Mouse (Mus musculus) C2C12 (cell line): ENCODE data around the gene Hmgb3. TPM values are rescaled to one million over a fixed set of nuclear protein-coding genes. Genes with fewer than 3 reads are reported as not detected.

Experiments used
- H3K27me3 ChIP-seq: one replicate; pipeline ENCODE4 v1.6.1; 2011; ENCODE audit not compliant: control insufficient read depth, insufficient read depth, insufficient read length
- H3K36me3 ChIP-seq: one replicate; pipeline ENCODE4 v1.6.1; 2011; ENCODE audit not compliant: control insufficient read depth, insufficient read depth
- H3K4me3 ChIP-seq: one replicate; pipeline ENCODE4 v1.5.1; 2011; ENCODE audit warnings: mild to moderate bottlenecking, control low read depth; ENCODE audit not compliant: poor library complexity, insufficient read depth, severe bottlenecking
- H3K79me2 ChIP-seq: one replicate; pipeline ENCODE4 v1.6.1; 2011; ENCODE audit not compliant: control insufficient read depth, insufficient read depth
- H3K79me3 ChIP-seq: one replicate; pipeline ENCODE4 v1.6.1; 2011; ENCODE audit warnings: low read depth, control low read depth
- H3ac ChIP-seq: one replicate; pipeline ENCODE3; 2011; ENCODE audit warnings: low read depth; ENCODE audit not compliant: control insufficient read depth, insufficient read length
- CEBPB ChIP-seq: IDR thresholded peaks from one replicate; pipeline ENCODE4 v1.6.1; 2011; ENCODE audit warnings: low read depth, mild to moderate bottlenecking, control low read depth, moderate library complexity
- CTCF ChIP-seq: IDR thresholded peaks from one replicate; pipeline ENCODE4 v1.5.1; 2011; ENCODE audit not compliant: control insufficient read depth, insufficient read depth, insufficient read length
- FOSL1 ChIP-seq: IDR thresholded peaks from one replicate; pipeline ENCODE4 v1.8.0; 2011; ENCODE audit warnings: mild to moderate bottlenecking, low read length; ENCODE audit not compliant: poor library complexity, insufficient read depth, severe bottlenecking
- MAX ChIP-seq: IDR thresholded peaks from one replicate; pipeline ENCODE4 v1.6.1; 2011; ENCODE audit warnings: mild to moderate bottlenecking, control low read depth
- MYOD1 ChIP-seq: IDR thresholded peaks from one replicate; pipeline ENCODE4 v1.6.1; 2011; ENCODE audit warnings: low read depth; ENCODE audit not compliant: control insufficient read depth, insufficient read length
- MYOG ChIP-seq: IDR thresholded peaks from one replicate; pipeline ENCODE4 v1.6.1; 2011; ENCODE audit not compliant: control insufficient read depth, insufficient read length; ENCODE audit errors: extremely low read depth
- USF1 ChIP-seq: IDR thresholded peaks from one replicate; pipeline ENCODE4 v1.6.1; 2011; ENCODE audit warnings: low read depth, mild to moderate bottlenecking, control low read depth, moderate library complexity
- polyA plus RNA-seq: library from polyadenylated mRNA; unstranded; fragments of >200 nt; fragmentation: generic; extraction: Trizol; gene quantifications from one replicate; pipeline ENCODE4 v1.2.1, GENCODE M21; 2012; ENCODE audit warnings: missing spikeins

Gene Hmgb3
- polyA plus RNA-seq, 1 experiment: 68.1 TPM

DNA sequence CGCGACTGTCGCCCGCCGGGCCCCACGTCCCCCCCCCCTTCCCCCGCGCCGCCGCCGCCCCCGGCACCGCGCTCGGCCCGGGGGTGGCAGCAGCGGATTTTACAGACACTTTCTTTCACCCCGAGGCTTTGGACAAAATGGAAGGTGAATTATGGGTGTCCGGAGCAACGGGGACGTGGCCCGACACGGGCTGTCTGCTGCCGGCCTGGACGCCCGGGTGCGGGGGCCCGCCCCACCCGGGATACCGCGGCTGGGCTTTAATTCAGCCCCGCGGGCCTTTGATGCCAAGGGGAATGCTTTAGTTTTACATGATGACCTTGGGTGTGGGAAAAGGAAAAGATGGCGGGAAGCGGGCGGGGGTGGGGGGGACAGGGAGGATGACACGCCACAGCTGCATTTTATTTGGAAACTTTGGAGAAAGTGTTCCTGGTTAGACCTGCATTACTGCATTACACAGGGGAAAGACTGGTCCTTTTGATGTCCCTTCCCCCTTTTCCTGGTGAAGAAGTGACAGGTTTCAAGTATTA is 1.3 kb downstream of the Hmgb3 start:
- Histone ChIP-seq H3K27me3 (no peaks in the 10 kb centered on the region), H3K79me3 (peaks cover 7% of the 10 kb centered on the region), H3ac (peak overlapping the region; percentile 71), H3K79me2 (peaks cover 18% of the 10 kb centered on the region), H3K36me3 (peaks cover 11% of the 10 kb centered on the region), H3K4me3 (peak overlapping the region; percentile 44)
- TF ChIP-seq MYOG (no peak), MAX (no peak), MYOD1 (no peak), FOSL1 (no peak), CTCF (no peak), USF1 (no peak), CEBPB (no peak)

DNA sequence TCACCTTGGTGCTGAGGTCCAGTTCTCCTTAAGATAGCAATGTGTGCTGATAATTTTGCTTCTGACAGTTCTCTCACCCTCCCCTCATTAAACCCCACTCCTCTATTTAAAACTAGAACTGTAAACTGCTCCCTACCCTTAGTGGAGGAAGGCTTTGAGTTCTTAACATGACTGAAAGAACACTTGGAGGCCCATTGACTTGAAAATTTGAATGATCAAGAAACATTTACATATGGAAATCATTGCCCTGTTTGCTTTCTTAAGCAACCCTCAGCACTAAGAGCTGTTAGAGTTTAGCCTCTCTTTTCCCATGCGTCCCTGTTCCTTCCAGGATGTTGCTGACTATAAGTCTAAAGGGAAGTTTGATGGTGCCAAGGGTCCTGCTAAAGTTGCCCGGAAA is 3.6 kb downstream of the Hmgb3 start:
- peaks cover 11% of the 10 kb centered on the region for H3K36me3 ChIP-seq
- no peak overlapping the region for H3ac ChIP-seq
- peaks cover 7% of the 10 kb centered on the region for H3K79me3 ChIP-seq
- H3K27me3 ChIP-seq: no peaks in the 10 kb centered on the region
- H3K4me3 ChIP-seq: no peak overlapping the region
- peaks cover 18% of the 10 kb centered on the region for H3K79me2 ChIP-seq
- no peak for TF ChIP-seq MYOD1
- no peak for TF ChIP-seq CTCF
- no peak for TF ChIP-seq FOSL1
- TF ChIP-seq USF1: no peak
- TF ChIP-seq CEBPB: no peak
- TF ChIP-seq MYOG: no peak
- no peak for TF ChIP-seq MAX

DNA sequence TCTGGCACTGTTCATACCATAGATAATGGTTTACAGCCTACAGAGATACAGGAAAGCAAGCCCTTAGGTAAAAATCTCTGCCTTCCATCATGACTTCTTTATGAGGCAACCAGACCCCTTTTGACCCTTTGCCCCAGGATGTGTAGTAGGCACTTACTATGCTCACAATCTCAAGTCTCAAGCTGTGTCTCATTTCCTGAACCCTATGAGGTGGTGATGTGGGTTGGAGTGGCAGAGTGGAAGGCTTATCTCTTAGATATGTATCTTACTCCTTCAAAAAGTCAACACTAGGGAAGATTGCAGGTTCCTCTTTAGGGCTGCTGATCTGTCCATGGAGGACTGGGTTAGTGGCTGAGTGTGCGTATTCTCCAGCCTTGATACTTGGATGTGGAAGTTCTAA is 5.1 kb downstream of the Hmgb3 start:
- Histone ChIP-seq H3K36me3 (peaks cover 11% of the 10 kb centered on the region), H3K79me3 (peaks cover 7% of the 10 kb centered on the region), H3K79me2 (peaks cover 18% of the 10 kb centered on the region), H3K4me3 (no peak overlapping the region), H3K27me3 (no peaks in the 10 kb centered on the region), H3ac (no peak overlapping the region)
- TF ChIP-seq MYOD1 (no peak), MYOG (no peak), USF1 (no peak), FOSL1 (no peak), CEBPB (no peak), CTCF (no peak), MAX (no peak)

GRCm38 (mm10) chrX:71573132-71573900 is 17.6 kb downstream of the Hmgb3 start:
- H3K79me3 ChIP-seq: no peaks in the 10 kb centered on the region
- no peaks in the 10 kb centered on the region for H3K27me3 ChIP-seq
- no peak overlapping the region for H3ac ChIP-seq
- H3K4me3 ChIP-seq: no peak overlapping the region
- H3K36me3 ChIP-seq: no peaks in the 10 kb centered on the region
- TF ChIP-seq MYOD1: no peak
- no peak for TF ChIP-seq MAX
- no peak for TF ChIP-seq MYOG
- no peak for TF ChIP-seq CEBPB
- TF ChIP-seq USF1: no peak
- TF ChIP-seq FOSL1: no peak
- TF ChIP-seq CTCF: no peak
- no peaks in the 10 kb centered on the region for H3K79me2 ChIP-seq

DNA sequence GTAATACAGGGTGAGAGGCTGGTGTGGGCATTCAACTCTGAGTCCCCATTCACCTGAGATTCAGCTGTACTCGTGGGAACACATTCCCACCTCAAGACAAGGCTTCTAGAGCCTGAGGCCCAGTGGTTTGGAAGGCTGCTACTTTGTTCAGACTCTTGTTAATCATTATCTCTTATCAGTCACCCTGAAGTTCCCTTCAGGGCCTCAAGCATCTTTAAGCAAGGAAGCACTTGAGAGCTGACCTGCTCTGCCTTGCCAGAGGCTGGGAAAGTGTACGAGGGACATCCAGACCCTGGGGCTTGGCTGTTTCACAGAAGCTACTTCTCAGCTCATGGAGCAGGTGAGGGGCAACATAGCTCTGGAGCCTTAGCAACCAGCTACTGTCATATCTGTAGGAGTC is 19.8 kb downstream of the Hmgb3 start:
- no peak overlapping the region for H3K4me3 ChIP-seq
- no peak for TF ChIP-seq MYOG
- TF ChIP-seq CEBPB: no peak
- no peak for TF ChIP-seq CTCF
- TF ChIP-seq MAX: no peak
- no peak for TF ChIP-seq USF1

GRCm38 (mm10) chrX:71589181-71589580 is 33.5 kb downstream of the Hmgb3 start:
- H3K36me3 ChIP-seq: no peaks in the 10 kb centered on the region
- no peak overlapping the region for H3K4me3 ChIP-seq
- H3K27me3 ChIP-seq: no peaks in the 10 kb centered on the region
- TF ChIP-seq USF1: no peak
- no peak for TF ChIP-seq MAX
- no peak for TF ChIP-seq MYOD1
- TF ChIP-seq MYOG: no peak
- TF ChIP-seq FOSL1: no peak
- no peak for TF ChIP-seq CTCF
- TF ChIP-seq CEBPB: no peak
- no peaks in the 10 kb centered on the region for H3K79me3 ChIP-seq
- no peak overlapping the region for H3ac ChIP-seq
- H3K79me2 ChIP-seq: no peaks in the 10 kb centered on the region

More for the DNA sequence above, 19.8 kb downstream of the Hmgb3 start:
- no peaks in the 10 kb centered on the region for H3K36me3 ChIP-seq
- no peaks in the 10 kb centered on the region for H3K27me3 ChIP-seq
- no peaks in the 10 kb centered on the region for H3K79me2 ChIP-seq
- H3ac ChIP-seq: no peak overlapping the region
- H3K79me3 ChIP-seq: no peaks in the 10 kb centered on the region
